Mouse (Mus musculus): Measurements from ENCODE around the gene Vps33a. TPM values are rescaled to one million over a fixed set of nuclear protein-coding genes. Genes with fewer than 3 reads are reported as not detected.

The Vps33a gene
- 12.8 TPM for polyA plus RNA-seq (2014; fragmentation: Illumina TruSeq; extraction: RNeasy Lipid Tissue Mini Kit (QIAGEN cat#74804); ENCODE audit: low read depth, low replicate concordance)

DNA sequence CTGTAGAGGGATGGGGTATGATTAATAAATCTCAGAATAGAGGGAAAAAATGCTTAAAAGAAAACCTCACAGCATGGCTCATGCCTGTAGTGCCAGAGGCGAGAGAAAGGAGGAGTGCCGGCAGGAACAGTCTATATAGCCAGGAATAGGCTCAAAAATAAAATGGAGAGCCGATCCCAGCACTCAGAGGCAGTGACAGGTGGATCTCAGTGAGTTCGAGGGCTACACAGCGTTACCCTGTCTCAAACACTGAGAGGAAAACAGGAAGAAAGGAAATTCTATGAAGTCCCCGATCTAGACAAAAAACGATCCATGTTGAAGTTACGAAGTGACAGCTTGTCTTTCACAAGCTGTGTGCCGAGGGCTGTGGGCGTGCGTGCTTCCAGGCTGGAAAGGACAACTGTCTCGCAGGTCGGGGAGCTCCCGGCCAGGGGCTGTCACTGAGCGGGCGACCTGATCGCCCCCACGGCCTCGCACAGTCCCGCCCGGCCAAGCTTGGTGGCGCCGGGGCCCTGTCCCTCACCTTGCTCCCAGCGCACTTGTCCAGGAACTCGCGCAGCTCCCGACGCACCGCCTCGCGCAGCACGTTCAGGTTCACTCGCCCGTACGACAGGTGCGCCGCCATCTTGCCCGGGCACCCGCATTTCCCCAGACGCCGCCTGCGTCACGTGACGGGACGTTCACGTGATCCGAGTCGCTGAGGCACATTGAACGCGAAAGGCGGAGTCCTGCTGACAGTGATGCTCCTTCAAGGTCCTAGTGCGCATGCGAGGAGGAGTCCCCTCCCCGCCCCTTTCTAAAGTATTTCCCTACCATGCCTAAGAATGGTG lies at the start of gene Vps33a:
TSS of gene Vps33a (minus strand) at position 682 of the 830 bp plus-strand sequence.

DNA sequence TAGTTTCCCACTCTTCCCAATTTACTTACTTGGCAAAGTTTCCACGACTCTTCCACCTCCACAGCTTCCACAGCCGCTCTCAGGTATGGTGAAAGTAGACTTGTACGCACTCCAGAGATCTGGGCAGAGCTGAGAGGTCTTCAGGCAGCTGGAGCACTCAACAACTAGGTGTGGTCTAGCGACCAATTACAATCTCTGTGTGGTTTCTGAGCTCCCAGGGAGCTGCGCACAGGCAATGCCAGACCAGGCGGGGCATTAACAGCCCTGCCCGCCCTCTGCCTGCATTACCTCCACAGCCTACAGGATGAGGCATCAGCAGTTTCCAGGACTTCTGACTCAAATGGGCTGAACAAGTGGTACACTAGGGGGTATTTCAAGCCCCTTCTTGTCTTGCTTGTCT lies 47.6 kb downstream of the Vps33a start, which contains the start of gene Gm49027:
TSS of gene Gm49027 (minus strand) at position 208 of the 400 bp plus-strand sequence.

DNA sequence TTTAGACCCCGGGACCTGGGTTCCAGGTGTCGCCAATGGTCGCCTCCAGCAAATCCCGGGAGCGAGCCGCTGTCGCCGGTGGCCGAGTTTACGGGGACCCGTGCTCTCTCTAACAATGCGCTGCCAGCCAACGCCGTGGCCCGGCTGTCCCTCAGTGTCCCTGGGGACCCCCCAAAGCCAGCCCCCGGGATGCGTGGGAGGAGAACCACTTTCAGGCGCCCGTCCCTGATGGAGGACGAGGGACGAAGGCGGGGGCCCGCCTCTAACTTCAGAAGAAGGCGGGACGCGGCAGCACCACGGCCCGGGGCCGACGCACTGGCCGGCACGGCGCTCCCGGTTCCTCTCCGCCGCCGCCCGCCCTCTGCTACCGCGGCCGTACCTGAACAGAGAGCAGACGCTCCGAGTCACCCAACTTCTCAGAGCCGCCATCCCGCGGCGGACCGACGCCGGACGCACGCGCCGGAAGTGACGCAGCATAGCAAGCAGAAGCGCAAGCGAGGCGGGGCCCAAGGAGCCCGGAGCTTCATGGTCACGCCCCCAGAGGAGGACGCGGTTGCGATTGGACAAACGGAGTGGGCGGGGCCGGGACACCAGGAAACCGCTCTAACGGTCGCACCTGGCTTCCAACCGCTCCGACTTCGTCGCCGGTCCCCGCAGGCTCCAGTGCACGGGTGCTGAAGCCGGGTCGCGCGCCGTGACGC lies 49.0 kb downstream of the Vps33a start, which contains the start of gene Diablo:
TSS of gene Diablo (minus strand) at position 485 of the 701 bp plus-strand sequence.

DNA sequence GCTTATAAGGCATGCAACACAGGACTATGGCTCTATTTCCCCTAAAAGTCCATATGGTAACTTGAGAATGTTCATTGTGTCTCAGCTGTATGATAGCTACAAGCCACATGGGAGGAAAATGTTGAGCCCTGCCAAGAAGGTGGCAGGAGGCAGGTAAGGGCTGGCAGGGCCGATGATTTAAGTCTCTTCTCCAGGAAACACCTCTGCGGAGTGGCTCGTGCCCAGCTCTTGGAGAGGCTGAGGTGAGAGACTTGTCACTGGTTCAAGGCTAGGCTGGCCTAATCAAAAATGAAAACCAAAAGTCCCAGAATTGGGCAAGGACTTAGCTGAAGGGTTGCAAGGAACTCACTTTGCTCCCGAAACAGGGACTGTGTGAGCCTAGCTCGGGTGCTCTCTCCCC lies 62.7 kb downstream of the Vps33a start, which contains the start of gene B3gnt4:
TSS of gene B3gnt4 (plus strand) at position 301 of the 400 bp plus-strand sequence.

DNA sequence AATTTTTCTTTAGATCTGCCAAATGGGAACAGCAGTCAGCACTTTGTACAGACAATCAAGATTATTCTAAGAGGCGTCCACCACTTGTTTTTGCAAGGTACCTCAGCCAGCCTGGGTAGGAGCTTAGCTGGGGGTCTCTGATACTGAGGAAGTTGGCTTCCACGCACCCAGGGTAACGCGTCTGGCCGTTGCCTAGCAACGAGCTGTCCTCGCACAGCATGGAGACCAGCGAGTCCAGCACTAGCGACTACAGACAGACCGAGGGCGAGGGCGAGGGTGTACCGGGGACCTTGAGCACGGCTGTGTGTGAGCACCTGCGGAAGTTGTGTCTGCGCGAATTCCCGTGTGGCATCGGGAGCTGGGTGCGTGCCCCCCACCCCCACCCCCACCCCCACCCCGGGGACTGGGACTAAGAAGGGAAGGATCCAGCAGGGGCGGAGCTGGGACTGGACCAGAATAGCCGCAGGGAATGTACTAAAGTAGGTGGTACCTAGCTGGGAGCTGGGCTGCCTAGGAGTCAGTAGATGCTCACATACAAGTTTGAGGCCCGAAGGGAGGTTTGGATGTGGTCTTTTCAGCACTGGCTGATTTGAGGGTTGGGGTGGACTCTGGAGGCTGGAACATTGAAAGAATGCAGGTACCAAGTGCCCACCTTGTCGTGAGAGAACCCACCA lies 83.6 kb downstream of the Vps33a start, which contains the start of the genes Lrrc43 and Il31:
TSS of gene Lrrc43 (plus strand) at position 194 of the 674 bp plus-strand sequence.
TSS of gene Il31 (minus strand) at position 378 of the 674 bp plus-strand sequence.

Other genes with a start within 250 kb of the Vps33a start
- 4.0 TPM for gene Bcl7a, start 229.2 kb downstream of the Vps33a start, polyA plus RNA-seq (2014; fragmentation: Illumina TruSeq; extraction: RNeasy Lipid Tissue Mini Kit (QIAGEN cat#74804); ENCODE audit: low read depth, low replicate concordance)
- gene Mlxip, start 178.2 kb downstream of the Vps33a start, polyA plus RNA-seq (2014; fragmentation: Illumina TruSeq; extraction: RNeasy Lipid Tissue Mini Kit (QIAGEN cat#74804); ENCODE audit: low read depth, low replicate concordance): 29.5 TPM
- gene Lrrc43, start 83.7 kb downstream of the Vps33a start, polyA plus RNA-seq (2014; fragmentation: Illumina TruSeq; extraction: RNeasy Lipid Tissue Mini Kit (QIAGEN cat#74804); ENCODE audit: low read depth, low replicate concordance): not detected
- gene Il31, start 83.5 kb downstream of the Vps33a start, polyA plus RNA-seq (2014; fragmentation: Illumina TruSeq; extraction: RNeasy Lipid Tissue Mini Kit (QIAGEN cat#74804); ENCODE audit: low read depth, low replicate concordance): not detected
- gene B3gnt4, start 62.6 kb downstream of the Vps33a start, polyA plus RNA-seq (2014; fragmentation: Illumina TruSeq; extraction: RNeasy Lipid Tissue Mini Kit (QIAGEN cat#74804); ENCODE audit: low read depth, low replicate concordance): not detected
- 84.9 TPM for gene Diablo, start 48.9 kb downstream of the Vps33a start, polyA plus RNA-seq (2014; fragmentation: Illumina TruSeq; extraction: RNeasy Lipid Tissue Mini Kit (QIAGEN cat#74804); ENCODE audit: low read depth, low replicate concordance)
- not detected for gene Gm49027, start 47.5 kb downstream of the Vps33a start, polyA plus RNA-seq (2014; fragmentation: Illumina TruSeq; extraction: RNeasy Lipid Tissue Mini Kit (QIAGEN cat#74804); ENCODE audit: low read depth, low replicate concordance)
- 45.4 TPM for gene Clip1, start 111.6 kb upstream of the Vps33a start, polyA plus RNA-seq (2014; fragmentation: Illumina TruSeq; extraction: RNeasy Lipid Tissue Mini Kit (QIAGEN cat#74804); ENCODE audit: low read depth, low replicate concordance)
- 147 TPM for gene Zcchc8, start 148.1 kb upstream of the Vps33a start, polyA plus RNA-seq (2014; fragmentation: Illumina TruSeq; extraction: RNeasy Lipid Tissue Mini Kit (QIAGEN cat#74804); ENCODE audit: low read depth, low replicate concordance)
- 419 TPM for gene Rsrc2, start 176.4 kb upstream of the Vps33a start, polyA plus RNA-seq (2014; fragmentation: Illumina TruSeq; extraction: RNeasy Lipid Tissue Mini Kit (QIAGEN cat#74804); ENCODE audit: low read depth, low replicate concordance)
- 6.9 TPM for gene Kntc1, start 176.7 kb upstream of the Vps33a start, polyA plus RNA-seq (2014; fragmentation: Illumina TruSeq; extraction: RNeasy Lipid Tissue Mini Kit (QIAGEN cat#74804); ENCODE audit: low read depth, low replicate concordance)